Mouse (Mus musculus): ENCODE measurements around the gene Mlst8. TPM values are rescaled to one million over a fixed set of nuclear protein-coding genes. Genes with fewer than 3 reads are reported as not detected.
"Not testable (repeated sequence)": the region's sequence is repeated elsewhere in the genome, so short reads cannot be mapped to it uniquely, and the experiment has no call there.

Mlst8 gene
- total RNA-seq, 2 experiments from 2014 or later = 35.1 to 35.8 TPM

GRCm38 (mm10) chr17:24441148-24441547 is 37.7 kb downstream of the Mlst8 start:
- intact Hi-C loops (cut with DNase I) = no loop called here
- DNase-seq (ENCODE audit: low spot score in 2 of 2) = no peak

GRCm38 (mm10) chr17:24440377-24440776 is 38.5 kb downstream of the Mlst8 start:
- no peak for DNase-seq (ENCODE audit: low spot score in 2 of 2)
- intact Hi-C loops (cut with DNase I) = no loop called here

- no peak for DNase-seq (ENCODE audit: low spot score in 2 of 2)
- intact Hi-C loops (cut with DNase I) = no loop called here
These were observed 41.9 kb downstream of the Mlst8 start for GRCm38 (mm10) chr17:24437016-24437415.

- intact Hi-C loops (cut with DNase I) = no loop called here
- no peak for DNase-seq (ENCODE audit: low spot score in 2 of 2)
These were observed 49.5 kb downstream of the Mlst8 start for GRCm38 (mm10) chr17:24429201-24429983.

GRCm38 (mm10) chr17:24427170-24427557 is 51.7 kb downstream of the Mlst8 start:
- intact Hi-C loops (cut with DNase I) = no loop called here
- DNase-seq (ENCODE audit: low spot score in 2 of 2) = no peak

GRCm38 (mm10) chr17:24426471-24427169 is 52.3 kb downstream of the Mlst8 start, which contains the start of gene Eci1:
Gene Eci1 (plus strand): TSS chr17:24426641.
- peak; percentile 86 to 87 for DNase-seq (ENCODE audit: low spot score in 2 of 2)
- intact Hi-C loops (cut with DNase I) = no loop called here

- DNase-seq (ENCODE audit: low spot score in 2 of 2) = no peak
- intact Hi-C loops (cut with DNase I) = no loop called here
These were observed 53.0 kb downstream of the Mlst8 start for GRCm38 (mm10) chr17:24425905-24426304.

GRCm38 (mm10) chr17:24425326-24425725 is 53.6 kb downstream of the Mlst8 start:
- intact Hi-C loops (cut with DNase I); DNase-seq (ENCODE audit: low spot score in 2 of 2): not testable (repeated sequence)

GRCm38 (mm10) chr17:24424489-24424888 is 54.4 kb downstream of the Mlst8 start:
- DNase-seq (ENCODE audit: low spot score in 2 of 2) = no peak
- intact Hi-C loops (cut with DNase I) = no loop called here

Other genes starting within 250 kb of the Mlst8 start
- 1 to 10 TPM; 4.9 to 5.4 TPM for gene Ccnf, start 227.6 kb downstream of the Mlst8 start, total RNA-seq (2021)
- 1 to 10 TPM in 1 of 2 experiments, under 1 TPM in 1; 0.72 to 1.1 TPM for gene Abca17, start 128.0 kb downstream of the Mlst8 start, total RNA-seq (2021)
- gene Abca3, start 127.1 kb downstream of the Mlst8 start, total RNA-seq (2021) = 10 to 100 TPM; 79.2 to 79.9 TPM
- 100 to 1,000 TPM; 125 to 132 TPM for gene Rnps1, start 64.5 kb downstream of the Mlst8 start, total RNA-seq (2021)
- gene Eci1, start 52.4 kb downstream of the Mlst8 start, total RNA-seq (2021) = 10 to 100 TPM; 26.7 to 30.3 TPM
- 1 to 10 TPM; 3.2 to 7.2 TPM for gene Dnase1l2, start 36.0 kb downstream of the Mlst8 start, total RNA-seq (2021)
- 10 to 100 TPM; 26.2 to 40.9 TPM for gene E4f1, start 8.8 kb downstream of the Mlst8 start, total RNA-seq (2021)
- gene Pgp, start 8.7 kb downstream of the Mlst8 start, total RNA-seq (2021) = 10 to 100 TPM; 60.4 to 75.1 TPM
- gene Bricd5, start 5.2 kb downstream of the Mlst8 start, total RNA-seq (2021) = 1 to 10 TPM in 1 of 2 experiments, under 1 TPM in 1; 0.86 to 1.1 TPM
- 100 to 1,000 TPM; 110 to 140 TPM for gene Caskin1, start 9.5 kb upstream of the Mlst8 start, total RNA-seq (2021)
- 10 to 100 TPM; 69.6 to 95.6 TPM for gene Traf7, start 48.9 kb upstream of the Mlst8 start, total RNA-seq (2021)
- 10 to 100 TPM; 51.0 to 51.3 TPM for gene Rab26, start 55.1 kb upstream of the Mlst8 start, total RNA-seq (2021)
- gene Pkd1, start 70.8 kb upstream of the Mlst8 start, total RNA-seq (2021) = 10 to 100 TPM; 62.7 to 85.4 TPM
- 100 to 1,000 TPM; 116 to 157 TPM for gene Tsc2, start 153.6 kb upstream of the Mlst8 start, total RNA-seq (2021)
- 1 to 10 TPM; 4.2 to 6.6 TPM for gene Nthl1, start 153.6 kb upstream of the Mlst8 start, total RNA-seq (2021)
- gene Slc9a3r2, start 171.2 kb upstream of the Mlst8 start, total RNA-seq (2021) = 10 to 100 TPM; 51.0 to 51.2 TPM
- 1 to 10 TPM; 1.1 to 1.3 TPM for gene Npw, start 179.4 kb upstream of the Mlst8 start, total RNA-seq (2021)
- gene Zfp598, start 190.6 kb upstream of the Mlst8 start, total RNA-seq (2021) = 10 to 100 TPM; 30.5 to 45.1 TPM
- gene Syngr3, start 210.9 kb upstream of the Mlst8 start, total RNA-seq (2021) = 100 to 1,000 TPM; 179 to 200 TPM
- gene Gfer, start 217.1 kb upstream of the Mlst8 start, total RNA-seq (2021) = 10 to 100 TPM; 18.2 TPM
- 1 to 10 TPM; 2.1 to 2.9 TPM for gene Noxo1, start 217.2 kb upstream of the Mlst8 start, total RNA-seq (2021)
- gene Tbl3, start 228.6 kb upstream of the Mlst8 start, total RNA-seq (2021) = 10 to 100 TPM; 26.9 to 29.6 TPM
- not detected for gene Rnf151, start 239.0 kb upstream of the Mlst8 start, total RNA-seq (2021)
- gene Rps2, start 239.0 kb upstream of the Mlst8 start, total RNA-seq (2021) = 100 to 1,000 TPM; 291 to 312 TPM
- gene Ndufb10, start 245.4 kb upstream of the Mlst8 start, total RNA-seq (2021) = 100 to 1,000 TPM; 193 to 210 TPM
- under 1 TPM; 0.39 to 0.57 TPM for gene Rpl3l, start 248.7 kb upstream of the Mlst8 start, total RNA-seq (2021)